Mouse (Mus musculus): ENCODE data around the gene Nedd8. TPM values are rescaled to one million over a fixed set of nuclear protein-coding genes. Genes with fewer than 3 reads are reported as not detected.

Nedd8 gene
- polyA plus RNA-seq, 1 experiment, result 478 TPM

DNA sequence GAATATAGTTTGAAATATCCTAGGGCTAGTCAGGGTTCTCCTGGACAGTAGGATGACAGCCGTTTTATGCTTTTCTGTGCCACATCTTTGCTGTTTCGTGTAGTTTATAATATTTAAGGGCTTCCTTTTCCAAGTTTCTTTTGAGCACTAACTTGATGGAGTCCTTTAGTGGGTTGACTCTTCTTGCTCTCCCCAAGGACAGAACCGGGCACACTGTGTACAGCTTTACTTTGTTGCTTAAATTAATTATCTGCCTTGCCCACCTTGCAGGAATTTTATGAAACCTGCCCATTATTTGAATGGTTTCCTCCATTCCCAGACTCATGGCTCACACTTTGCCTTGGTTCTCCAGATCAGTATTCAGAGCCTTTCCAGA is 10.2 kb upstream of the Nedd8 start:
- Histone ChIP-seq H3K79me2 (ENCODE audit: control insufficient read depth, insufficient read depth) (peaks cover 18% of the 10 kb centered on the region), H3K79me3 (ENCODE audit: low read depth) (peaks cover 7% of the 10 kb centered on the region), H3K27me3 (ENCODE audit: control insufficient read depth, insufficient read depth, insufficient read length) (no peaks in the 10 kb centered on the region), H3ac (ENCODE audit: control insufficient read depth, insufficient read length, low read depth) (no peak overlapping the region), H3K36me3 (ENCODE audit: control insufficient read depth, insufficient read depth) (peaks cover 33% of the 10 kb centered on the region), H3K4me3 (ENCODE audit: insufficient read depth, poor library complexity, severe bottlenecking) (peak overlapping the region; percentile 18)
- TF ChIP-seq CEBPB (IDR thresholded peaks at IDR 0.05; ENCODE audit: low read depth) (no peak), MYOD1 (IDR thresholded peaks at IDR 0.05; ENCODE audit: control insufficient read depth, insufficient read length, low read depth) (no peak), MYOG (IDR thresholded peaks at IDR 0.05; ENCODE audit: control insufficient read depth, extremely low read depth, insufficient read length) (no peak)

DNA sequence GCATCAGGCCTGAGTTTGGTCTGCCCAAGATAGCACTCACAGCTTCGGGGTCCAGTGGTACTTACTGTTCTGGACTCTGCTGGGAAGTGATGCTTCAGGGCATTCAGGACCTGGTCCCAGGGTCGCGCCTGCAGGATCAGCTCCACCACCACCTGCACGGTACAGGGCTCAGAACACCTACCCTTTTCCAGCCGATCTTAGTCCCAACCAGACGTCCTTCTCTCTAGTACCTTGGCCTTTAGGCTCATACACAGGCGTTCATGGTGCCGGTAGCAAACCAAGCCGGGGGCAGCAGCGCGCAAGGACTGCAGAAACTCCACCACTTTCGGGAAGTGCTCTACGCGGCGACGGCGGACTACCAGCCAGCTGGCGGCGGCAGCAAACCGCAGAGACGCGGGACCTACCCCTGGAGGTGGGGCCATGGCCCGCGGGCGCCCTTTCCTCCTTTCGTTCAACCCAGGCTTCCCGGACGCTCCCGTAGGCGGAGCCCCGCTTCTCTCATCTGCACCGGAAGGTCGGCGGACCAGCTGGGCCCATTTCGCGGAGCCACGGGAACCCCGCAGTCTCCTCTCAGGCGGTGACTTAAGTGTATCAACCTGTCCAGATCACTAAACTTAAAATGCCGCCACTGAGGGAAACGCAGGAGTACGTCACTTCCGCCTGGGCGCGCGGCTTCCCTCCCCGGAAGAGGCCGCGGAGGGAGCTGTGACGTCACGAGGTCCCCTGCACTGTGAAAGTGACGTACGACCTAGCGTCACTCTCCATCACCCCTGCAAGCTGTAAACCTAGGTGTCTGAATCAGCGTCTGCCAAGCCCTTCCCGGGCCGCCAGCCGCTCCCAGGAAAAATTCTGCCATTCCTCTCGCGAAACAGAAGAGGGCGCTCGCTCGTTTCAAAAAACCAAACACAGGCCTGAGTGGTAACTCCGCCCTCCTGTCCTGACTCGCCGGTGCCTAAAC is 9.5 kb upstream of the Nedd8 start, which contains the start of gene Tinf2:
Gene Tinf2 (minus strand): TSS at position 661 of the 958 bp plus-strand sequence.
- Histone ChIP-seq H3ac (ENCODE audit: control insufficient read depth, insufficient read length, low read depth) (peak within 1 kb of the TSS; percentile 72), H3K79me2 (ENCODE audit: control insufficient read depth, insufficient read depth) (peaks cover 18% of the 10 kb centered on the region), H3K27me3 (ENCODE audit: control insufficient read depth, insufficient read depth, insufficient read length) (no peaks in the 10 kb centered on the region), H3K4me3 (ENCODE audit: insufficient read depth, poor library complexity, severe bottlenecking) (peak within 1 kb of the TSS; percentile 61), H3K36me3 (ENCODE audit: control insufficient read depth, insufficient read depth) (peaks cover 39% of the 10 kb centered on the region), H3K79me3 (ENCODE audit: low read depth) (peaks cover 7% of the 10 kb centered on the region)
- TF ChIP-seq CTCF (IDR thresholded peaks at IDR 0.05; ENCODE audit: control insufficient read depth, insufficient read depth, insufficient read length), result peak; percentile 15
- no peak for TF ChIP-seq FOSL1 (IDR thresholded peaks at IDR 0.05; ENCODE audit: insufficient read depth, low read length, poor library complexity, severe bottlenecking)

DNA sequence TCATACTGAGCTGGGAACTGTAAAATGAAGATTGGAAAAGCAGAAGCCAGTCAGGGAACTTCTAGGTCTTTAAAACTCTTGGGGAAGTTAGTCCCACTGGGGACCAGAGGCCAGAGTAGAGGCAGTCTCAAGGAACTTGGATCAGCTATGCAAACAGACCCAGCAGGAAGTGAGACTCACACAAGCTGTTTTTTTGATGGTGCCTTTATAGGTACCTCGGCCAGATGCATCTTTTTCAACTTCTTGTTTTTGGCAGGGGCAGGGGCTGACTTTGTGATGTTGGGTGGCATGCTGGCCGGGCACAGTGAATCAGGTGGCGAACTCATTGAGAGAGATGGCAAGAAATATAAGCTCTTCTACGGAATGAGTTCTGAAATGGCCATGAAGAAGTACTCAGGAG is 5.7 kb upstream of the Nedd8 start:
- peaks cover 55% of the 10 kb centered on the region for H3K36me3 ChIP-seq (ENCODE audit: control insufficient read depth, insufficient read depth)

DNA sequence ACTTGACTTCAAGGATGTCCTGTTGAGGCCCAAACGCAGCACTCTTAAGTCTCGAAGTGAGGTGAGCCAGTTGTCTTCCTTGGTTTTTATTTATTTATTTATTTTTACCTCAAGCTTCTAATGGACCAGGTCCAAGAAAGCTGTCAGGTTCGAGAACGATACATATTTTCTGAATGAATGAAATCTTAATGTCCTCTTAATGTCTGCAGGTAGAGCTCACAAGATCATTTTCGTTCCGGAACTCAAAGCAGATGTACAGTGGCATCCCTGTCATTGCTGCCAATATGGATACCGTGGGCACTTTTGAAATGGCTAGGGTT is 777 bp upstream of the Nedd8 start:
- peak overlapping the region; percentile 62 for H3ac ChIP-seq (ENCODE audit: control insufficient read depth, insufficient read length, low read depth)
- H3K79me3 ChIP-seq (ENCODE audit: low read depth), result peaks cover 46% of the 10 kb centered on the region
- peaks cover 64% of the 10 kb centered on the region for H3K79me2 ChIP-seq (ENCODE audit: control insufficient read depth, insufficient read depth)
- H3K27me3 ChIP-seq (ENCODE audit: control insufficient read depth, insufficient read depth, insufficient read length), result no peaks in the 10 kb centered on the region
- H3K36me3 ChIP-seq (ENCODE audit: control insufficient read depth, insufficient read depth), result peaks cover 50% of the 10 kb centered on the region
- TF ChIP-seq MYOG (IDR thresholded peaks at IDR 0.05; ENCODE audit: control insufficient read depth, extremely low read depth, insufficient read length), result no peak
- no peak for TF ChIP-seq CTCF (IDR thresholded peaks at IDR 0.05; ENCODE audit: control insufficient read depth, insufficient read depth, insufficient read length)
- H3K4me3 ChIP-seq (ENCODE audit: insufficient read depth, poor library complexity, severe bottlenecking), result peak overlapping the region; percentile 75

More for the DNA sequence above, 5.7 kb upstream of the Nedd8 start:
- Histone ChIP-seq H3ac (ENCODE audit: control insufficient read depth, insufficient read length, low read depth) (no peak overlapping the region), H3K4me3 (ENCODE audit: insufficient read depth, poor library complexity, severe bottlenecking) (no peak overlapping the region), H3K79me2 (ENCODE audit: control insufficient read depth, insufficient read depth) (peaks cover 36% of the 10 kb centered on the region), H3K27me3 (ENCODE audit: control insufficient read depth, insufficient read depth, insufficient read length) (no peaks in the 10 kb centered on the region), H3K79me3 (ENCODE audit: low read depth) (peaks cover 16% of the 10 kb centered on the region)
- TF ChIP-seq FOSL1 (IDR thresholded peaks at IDR 0.05; ENCODE audit: insufficient read depth, low read length, poor library complexity, severe bottlenecking) (no peak), MYOG (IDR thresholded peaks at IDR 0.05; ENCODE audit: control insufficient read depth, extremely low read depth, insufficient read length) (no peak), MAX (IDR thresholded peaks at IDR 0.05) (no peak), USF1 (IDR thresholded peaks at IDR 0.05; ENCODE audit: low read depth) (no peak)

DNA sequence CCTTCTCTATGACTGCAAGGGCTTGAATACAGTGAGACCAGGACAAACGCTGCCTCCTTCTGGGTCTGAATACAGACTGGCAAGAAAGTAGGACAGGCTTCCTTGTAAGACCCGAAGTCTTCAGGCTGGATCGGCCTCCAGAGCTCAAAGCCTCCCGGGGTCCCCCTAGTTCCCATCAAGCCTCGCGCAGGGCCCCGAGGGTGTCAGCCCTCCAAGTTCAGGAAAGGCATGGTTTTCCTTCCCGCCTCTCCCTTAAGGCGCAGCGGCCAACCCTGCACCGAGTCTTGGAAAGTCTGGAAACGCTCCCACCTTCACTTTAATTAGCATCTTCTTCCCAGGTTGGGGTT is 465 bp downstream of the Nedd8 start:
- TF ChIP-seq CEBPB (IDR thresholded peaks at IDR 0.05; ENCODE audit: low read depth) (no peak), FOSL1 (IDR thresholded peaks at IDR 0.05; ENCODE audit: insufficient read depth, low read length, poor library complexity, severe bottlenecking) (no peak), USF1 (IDR thresholded peaks at IDR 0.05; ENCODE audit: low read depth) (no peak), MAX (IDR thresholded peaks at IDR 0.05) (no peak), CTCF (IDR thresholded peaks at IDR 0.05; ENCODE audit: control insufficient read depth, insufficient read depth, insufficient read length) (no peak), MYOG (IDR thresholded peaks at IDR 0.05; ENCODE audit: control insufficient read depth, extremely low read depth, insufficient read length) (no peak), MYOD1 (IDR thresholded peaks at IDR 0.05; ENCODE audit: control insufficient read depth, insufficient read length, low read depth) (no peak)
- Histone ChIP-seq H3K4me3 (ENCODE audit: insufficient read depth, poor library complexity, severe bottlenecking) (peak overlapping the region; percentile 75), H3ac (ENCODE audit: control insufficient read depth, insufficient read length, low read depth) (peak overlapping the region; percentile 92), H3K79me2 (ENCODE audit: control insufficient read depth, insufficient read depth) (peaks cover 76% of the 10 kb centered on the region), H3K36me3 (ENCODE audit: control insufficient read depth, insufficient read depth) (peaks cover 37% of the 10 kb centered on the region), H3K79me3 (ENCODE audit: low read depth) (peaks cover 54% of the 10 kb centered on the region), H3K27me3 (ENCODE audit: control insufficient read depth, insufficient read depth, insufficient read length) (no peaks in the 10 kb centered on the region)

DNA sequence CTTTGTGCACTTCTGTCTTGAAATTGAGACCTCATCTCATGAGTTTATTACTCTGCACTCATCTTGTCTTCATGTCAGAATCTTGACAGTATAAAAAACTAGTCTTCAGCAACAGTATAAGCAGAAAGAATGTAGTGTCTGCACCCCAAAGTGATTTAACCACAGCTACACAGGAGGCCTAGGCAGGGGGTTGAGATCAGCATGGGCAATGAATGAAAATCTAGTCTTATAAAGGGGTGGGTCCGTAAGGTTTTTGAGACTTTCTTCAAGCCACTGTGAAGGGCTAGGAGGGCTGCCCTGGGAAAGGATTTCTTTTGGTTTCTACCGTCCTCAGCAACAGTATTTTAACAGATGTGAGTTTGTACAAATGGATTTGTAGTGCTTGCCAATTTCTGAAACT is 11.3 kb downstream of the Nedd8 start:
- no peak overlapping the region for H3ac ChIP-seq (ENCODE audit: control insufficient read depth, insufficient read length, low read depth)
- no peak for TF ChIP-seq USF1 (IDR thresholded peaks at IDR 0.05; ENCODE audit: low read depth)
- TF ChIP-seq FOSL1 (IDR thresholded peaks at IDR 0.05; ENCODE audit: insufficient read depth, low read length, poor library complexity, severe bottlenecking), result no peak
- H3K79me2 ChIP-seq (ENCODE audit: control insufficient read depth, insufficient read depth), result peaks cover 19% of the 10 kb centered on the region
- no peak overlapping the region for H3K4me3 ChIP-seq (ENCODE audit: insufficient read depth, poor library complexity, severe bottlenecking)
- H3K79me3 ChIP-seq (ENCODE audit: low read depth), result no peaks in the 10 kb centered on the region
- H3K36me3 ChIP-seq (ENCODE audit: control insufficient read depth, insufficient read depth), result peaks cover 23% of the 10 kb centered on the region
- no peaks in the 10 kb centered on the region for H3K27me3 ChIP-seq (ENCODE audit: control insufficient read depth, insufficient read depth, insufficient read length)
